Mouse (Mus musculus) adipocyte (in vitro differentiated cells): ENCODE measurements around the gene Gm13694.
A peak's percentile ranks its signal among the peaks of the same experiment; 100 is the strongest.
"Not testable (repeated sequence)": the region's sequence is repeated elsewhere in the genome, so short reads cannot be mapped to it uniquely, and the experiment has no call there.

Experiments used
- DNase-seq: peaks from one replicate; pipeline ENCODE4 v3.0.0-alpha.2; 2016; ENCODE audit warnings: low spot score

The Gm13694 gene

DNA sequence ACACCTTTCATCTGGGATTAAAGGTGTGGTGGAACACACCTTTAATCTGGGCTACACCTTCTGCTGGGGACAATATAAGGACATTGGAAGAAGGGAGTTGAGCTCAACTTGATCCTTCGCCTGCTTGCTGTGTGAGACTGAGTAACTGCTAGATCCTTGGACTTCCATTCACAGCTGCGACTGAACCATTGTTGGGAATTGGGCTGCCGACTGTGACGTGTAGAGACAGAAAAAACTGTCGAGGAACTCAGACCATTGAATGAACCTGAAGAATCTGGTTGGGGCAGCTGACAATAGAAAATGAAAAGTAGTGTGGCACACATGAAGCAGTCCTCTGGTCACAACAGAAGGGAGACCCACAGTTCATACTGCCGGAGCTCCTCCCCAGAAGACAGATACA is at the start of gene Gm13694:
Gm13694 (plus strand) TSS at position 301 of the 400 bp plus-strand sequence.
- DNase-seq, result not testable (repeated sequence)

GRCm38 (mm10) chr2:83929478-83930088 is 49.1 kb upstream of the Gm13694 start:
- DNase-seq, result no peak

- no peak for DNase-seq
These were observed 37.8 kb upstream of the Gm13694 start, which contains the start of gene Zswim2 for GRCm38 (mm10) chr2:83940931-83941361. Zswim2 (minus strand) TSS chr2:83941228.

GRCm38 (mm10) chr2:83941378-83941777 is 37.4 kb upstream of the Gm13694 start:
- DNase-seq, result no peak

GRCm38 (mm10) chr2:83941792-83942191 is 36.9 kb upstream of the Gm13694 start:
- DNase-seq, result no peak

- not testable (repeated sequence) for DNase-seq
These were observed 23.3 kb upstream of the Gm13694 start, which contains the start of gene Gm13698 for GRCm38 (mm10) chr2:83955393-83955792. Gm13698 (plus strand) TSS chr2:83955693.

- DNase-seq, result not testable (repeated sequence)
These were observed 17.5 kb upstream of the Gm13694 start, which contains the start of gene Gm13693 for GRCm38 (mm10) chr2:83961203-83961602. Gm13693 (plus strand) TSS chr2:83961503.

- not testable (repeated sequence) for DNase-seq
These were observed 11.7 kb upstream of the Gm13694 start, which contains the start of gene Gm13695 for GRCm38 (mm10) chr2:83967013-83967412. Gm13695 (plus strand) TSS chr2:83967313.

GRCm38 (mm10) chr2:83972823-83973222 is 5.9 kb upstream of the Gm13694 start, which contains the start of gene Gm13696:
Gm13696 (plus strand) TSS chr2:83973123.
- not testable (repeated sequence) for DNase-seq

GRCm38 (mm10) chr2:83984443-83984842 is 5.7 kb downstream of the Gm13694 start, which contains the start of gene Gm13697:
Gm13697 (plus strand) TSS chr2:83984743.
- not testable (repeated sequence) for DNase-seq

DNA sequence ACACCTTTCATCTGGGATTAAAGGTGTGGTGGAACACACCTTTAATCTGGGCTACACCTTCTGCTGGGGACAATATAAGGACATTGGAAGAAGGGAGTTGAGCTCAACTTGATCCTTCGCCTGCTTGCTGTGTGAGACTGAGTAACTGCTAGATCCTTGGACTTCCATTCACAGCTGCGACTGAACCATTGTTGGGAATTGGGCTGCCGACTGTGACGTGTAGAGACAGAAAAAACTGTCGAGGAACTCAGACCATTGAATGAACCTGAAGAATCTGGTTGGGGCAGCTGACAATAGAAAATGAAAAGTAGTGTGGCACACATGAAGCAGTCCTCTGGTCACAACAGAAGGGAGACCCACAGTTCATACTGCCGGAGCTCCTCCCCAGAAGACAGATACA is 11.5 kb downstream of the Gm13694 start, which contains the start of gene Gm13691:
Gm13691 (plus strand) TSS at position 301 of the 400 bp plus-strand sequence.
- DNase-seq, result not testable (repeated sequence)

- DNase-seq, result peak; percentile 15
These were observed 15.0 kb downstream of the Gm13694 start for GRCm38 (mm10) chr2:83993639-83994255.

DNA sequence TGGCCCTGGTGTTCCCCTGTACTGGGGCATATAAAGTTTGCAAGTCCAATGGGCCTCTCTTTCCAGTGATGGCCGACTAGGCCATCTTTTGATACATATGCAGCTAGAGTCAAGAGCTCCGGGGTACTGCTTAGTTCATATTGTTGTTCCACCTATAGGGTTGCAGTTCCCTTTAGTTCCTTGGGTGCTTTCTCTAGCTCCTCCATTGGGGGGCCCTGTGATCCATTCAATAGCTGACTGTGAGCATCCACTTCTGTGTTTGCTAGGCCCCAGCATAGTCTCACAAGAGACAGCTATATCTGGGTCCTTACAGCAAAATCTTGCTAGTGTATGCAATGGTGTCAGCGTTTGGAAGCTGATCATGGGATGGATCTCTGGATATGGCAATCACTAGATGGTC is 15.8 kb downstream of the Gm13694 start:
- DNase-seq, result not testable (repeated sequence)

- DNase-seq, result peak; percentile 52
These were observed 30.2 kb downstream of the Gm13694 start for GRCm38 (mm10) chr2:84008913-84009312.

- DNase-seq, result no peak
These were observed 31.1 kb downstream of the Gm13694 start for GRCm38 (mm10) chr2:84009818-84010217.

GRCm38 (mm10) chr2:84014572-84014971 is 35.8 kb downstream of the Gm13694 start:
- DNase-seq, result no peak

GRCm38 (mm10) chr2:84016291-84016690 is 37.6 kb downstream of the Gm13694 start:
- not testable (repeated sequence) for DNase-seq

- DNase-seq, result peak; percentile 44
These were observed 39.6 kb downstream of the Gm13694 start for GRCm38 (mm10) chr2:84018330-84018729.

DNA sequence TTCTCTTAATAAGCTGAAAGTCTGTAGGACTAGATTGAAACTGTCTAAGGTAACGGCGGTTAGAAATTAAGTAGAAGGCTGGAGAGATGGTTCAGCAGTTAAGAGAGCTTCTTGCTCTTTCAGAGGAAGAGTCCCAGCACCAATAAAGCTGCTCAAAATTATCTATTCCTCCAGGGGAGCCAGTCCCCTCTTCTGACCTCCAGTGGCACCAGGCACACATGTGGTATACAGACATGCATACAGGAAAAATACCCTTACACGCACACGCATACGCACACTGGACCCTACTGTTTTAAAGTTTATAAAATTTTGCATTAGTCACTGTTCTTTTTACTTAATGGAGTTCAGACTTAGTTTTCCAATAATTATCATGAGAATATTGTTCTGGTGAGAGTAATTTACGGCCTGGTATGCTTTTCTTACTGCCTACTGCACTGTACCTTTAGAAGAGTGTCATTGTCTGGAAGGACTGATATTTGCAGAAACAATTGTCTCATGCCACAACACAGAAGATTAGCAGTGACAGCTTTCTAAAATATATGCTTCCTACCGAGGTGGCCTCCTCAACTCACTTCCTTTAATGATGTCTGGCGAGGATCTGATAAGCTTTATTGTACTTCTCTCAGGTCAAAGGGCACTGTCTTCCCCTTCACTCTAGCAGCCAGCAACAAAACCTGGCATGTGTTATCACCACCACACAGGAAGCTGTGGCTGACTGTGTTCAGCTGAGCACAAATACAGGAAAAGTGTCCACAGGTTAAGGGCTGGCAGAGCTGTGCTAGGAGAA is 41.0 kb downstream of the Gm13694 start:
- no peak for DNase-seq

GRCm38 (mm10) chr2:84021930-84022329 is 43.2 kb downstream of the Gm13694 start:
- no peak for DNase-seq

DNA sequence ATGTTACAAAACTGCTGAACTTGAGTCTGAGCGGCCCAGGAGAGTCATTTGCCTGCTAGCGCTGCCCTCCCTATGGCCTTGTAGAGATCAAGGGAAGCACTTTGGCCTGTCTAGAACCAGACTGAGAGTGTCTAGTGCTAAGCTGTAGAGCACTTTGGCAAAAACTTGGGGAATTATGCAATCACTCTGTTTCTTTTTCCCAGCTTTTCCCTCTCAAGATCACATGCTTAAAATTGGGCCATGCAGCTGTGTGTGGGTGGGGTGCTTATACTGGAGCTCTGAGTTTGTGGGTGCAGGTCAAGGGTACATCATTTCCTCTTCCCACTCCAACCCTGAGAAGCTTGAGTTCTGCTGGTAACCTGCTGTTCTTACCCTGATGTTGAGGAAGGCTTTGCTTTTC is 44.2 kb downstream of the Gm13694 start:
- peak; percentile 94 for DNase-seq

DNA sequence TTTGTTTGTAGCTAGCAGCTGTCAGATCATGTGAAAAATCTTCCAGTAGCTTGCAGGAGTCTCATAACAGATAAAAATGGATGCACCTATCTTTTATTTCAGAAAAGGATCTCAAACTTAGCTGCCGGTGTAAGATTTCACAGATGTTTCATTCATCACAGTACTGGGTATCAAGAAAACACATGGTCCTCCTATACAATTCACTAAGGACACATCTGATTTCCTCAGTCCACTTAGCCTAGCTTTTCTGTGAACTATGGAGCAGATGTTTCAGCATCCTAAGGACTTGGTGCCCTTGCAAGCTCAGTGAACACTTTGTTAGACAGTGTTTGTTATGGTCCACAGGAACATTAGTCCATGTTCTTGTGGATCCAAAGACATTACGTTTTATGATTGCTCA is 44.6 kb downstream of the Gm13694 start:
- DNase-seq, result peak; percentile 58
